Mouse (Mus musculus) intestine, postnatal 0 days (tissue): ENCODE measurements around the gene Myadml2. TPM values are rescaled to one million over a fixed set of nuclear protein-coding genes. Genes with fewer than 3 reads are reported as not detected.

ENCODE experiments used
- ATAC-seq: fragments of 200-750 bp; cut with Nextera tagmentation; 2 replicates; pipeline ENCODE4 v1.8.0; 2017; ENCODE audit warnings: mild to moderate bottlenecking, moderate TSS enrichment, moderate library complexity
- H3K27ac ChIP-seq: fragments of 300-500 bp; sonication (generic); 2 replicates; pipeline ENCODE4 v1.5.1; 2014; ENCODE audit warnings: mild to moderate bottlenecking, low read depth, low read length, moderate library complexity
- H3K27me3 ChIP-seq: fragments of 300-500 bp; sonication (generic); replicated peaks from 2 replicates; pipeline ENCODE4 v1.6.1; 2014; ENCODE audit warnings: low read length, mixed read lengths; ENCODE audit not compliant: control insufficient read depth, insufficient read depth
- H3K36me3 ChIP-seq: fragments of 300-500 bp; sonication (generic); 2 replicates; pipeline ENCODE4 v1.6.1; 2014; ENCODE audit warnings: mild to moderate bottlenecking, moderate library complexity; ENCODE audit not compliant: control insufficient read depth, insufficient read depth
- H3K4me1 ChIP-seq: fragments of 300-500 bp; sonication (generic); replicated peaks from 2 replicates; pipeline ENCODE4 v1.6.1; 2014; ENCODE audit warnings: antibody characterized with exemption, low read length, mixed read lengths; ENCODE audit not compliant: control insufficient read depth, insufficient read depth
- H3K4me2 ChIP-seq: fragments of 300-500 bp; sonication (generic); replicated peaks from 2 replicates; pipeline ENCODE4 v1.6.1; 2014; ENCODE audit warnings: low read depth, mild to moderate bottlenecking, moderate library complexity
- H3K4me3 ChIP-seq: fragments of 300-500 bp; sonication (generic); 2 replicates; pipeline ENCODE4 v1.5.1; 2014; ENCODE audit warnings: low read depth, low read length
- H3K9ac ChIP-seq: fragments of 300-500 bp; sonication (generic); 2 replicates; pipeline ENCODE4 v1.6.1; 2014; ENCODE audit warnings: mild to moderate bottlenecking, low read depth, low read length
- H3K9me3 ChIP-seq: fragments of 300-500 bp; sonication (generic); 2 replicates; pipeline ENCODE4 v1.6.1; 2016; ENCODE audit warnings: mixed run types; ENCODE audit not compliant: control insufficient read depth
- CTCF ChIP-seq: sonication (generic); IDR thresholded peaks from 2 replicates; pipeline ENCODE4 v1.5.1; 2016; ENCODE audit warnings: low read depth, mild to moderate bottlenecking, control low read depth, antibody characterized with exemption, moderate library complexity
- WGBS: fragments of 180-500 bp; shearing (Covaris S2); extraction: QIAGEN DNeasy Blood & Tissue Kit; methylation state at CpG from one replicate; pipeline ENCODE4 v1.1.7; 2014; 5-methylcytosine and 5-hydroxymethylcytosine counted together
- polyA plus RNA-seq: library from polyadenylated mRNA; unstranded; fragments of >200 nt; fragmentation: Nextera tagmentation; extraction: Ambion mirVana; gene quantifications from 2 replicates; pipeline ENCODE4 v1.2.1, GENCODE M21; 2015

The Myadml2 gene
- polyA plus RNA-seq, 1 experiment from 2014 or later: not detected

GRCm38 (mm10) chr11:120624680-120625111 is 23.3 kb downstream of the Myadml2 start:
- no peak for TF ChIP-seq CTCF
- ATAC-seq: peak; percentile 62

DNA sequence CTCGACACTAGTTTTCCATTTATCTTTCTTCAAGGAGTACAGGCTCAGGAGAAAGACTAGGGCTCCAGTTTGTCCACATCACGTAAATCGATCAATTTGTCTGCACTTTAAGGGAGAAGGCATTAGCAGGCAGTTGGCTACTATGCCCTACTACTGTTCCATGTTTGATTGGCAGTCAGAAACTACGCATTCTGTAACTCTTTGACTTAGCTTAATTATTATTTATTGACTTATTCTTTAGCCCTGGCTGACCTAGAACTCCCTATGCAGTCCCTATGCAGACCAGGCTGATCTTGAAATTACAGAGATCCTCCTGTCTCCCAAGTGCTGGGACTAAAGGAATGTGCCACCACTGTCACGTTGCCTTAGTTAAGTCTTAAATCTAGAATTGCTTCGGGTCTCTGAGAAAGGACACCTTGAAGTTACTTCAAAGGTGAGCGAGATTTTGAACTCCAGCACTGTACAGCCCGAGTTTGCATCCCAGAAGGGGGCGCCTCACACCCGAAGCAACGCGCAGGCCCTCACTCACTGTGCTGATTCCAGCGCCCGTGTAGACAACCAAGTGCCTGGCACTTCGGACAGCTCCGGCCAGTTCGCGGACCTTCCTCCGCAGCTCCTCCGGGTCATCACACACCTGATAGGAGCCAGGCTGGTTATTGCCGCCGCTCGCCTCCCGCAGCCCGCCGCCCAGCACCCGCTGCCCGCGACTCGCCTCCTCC is 23.8 kb downstream of the Myadml2 start:
- H3K27ac ChIP-seq: peak overlapping the region; percentile 94
- H3K9ac ChIP-seq: peak overlapping the region; percentile 82
- WGBS: 11% methylated on average over 28 of the region's 30 CpGs
- peak overlapping the region; percentile 80 for H3K4me2 ChIP-seq
- 0 out of 2 replicates have a peak, but pooled peaks cover 4% of the 10 kb centered on the region for H3K4me1 ChIP-seq
- H3K36me3 ChIP-seq: peaks cover 52% of the 10 kb centered on the region
- no peaks in the 10 kb centered on the region for H3K27me3 ChIP-seq
- peak; percentile 66 for ATAC-seq
- H3K9me3 ChIP-seq: no peaks in the 10 kb centered on the region
- peak; percentile 82 for TF ChIP-seq CTCF
- peak overlapping the region; percentile 81 for H3K4me3 ChIP-seq

More at GRCm38 (mm10) chr11:120624680-120625111, 23.3 kb downstream of the Myadml2 start:
- H3K27ac ChIP-seq: peak overlapping the region; percentile 94
- peak overlapping the region; percentile 81 for H3K4me3 ChIP-seq
- H3K27me3 ChIP-seq: no peaks in the 10 kb centered on the region
- peaks cover 50% of the 10 kb centered on the region for H3K36me3 ChIP-seq
- H3K4me2 ChIP-seq: peak overlapping the region; percentile 80
- H3K4me1 ChIP-seq: peaks cover 5% of the 10 kb centered on the region; the same call in 1 of the 2 replicates
- WGBS: under 1% methylated on average over 52 of the region's 53 CpGs
- no peaks in the 10 kb centered on the region for H3K9me3 ChIP-seq
- peak overlapping the region; percentile 82 for H3K9ac ChIP-seq

- no peak for ATAC-seq
- Histone ChIP-seq H3K27me3 (no peaks in the 10 kb centered on the region), H3K9ac (no peak overlapping the region), H3K36me3 (peaks cover 57% of the 10 kb centered on the region), H3K4me1 (peaks cover 4% of the 10 kb centered on the region; the same call in 1 of the 2 replicates), H3K4me3 (no peak overlapping the region), H3K27ac (no peak overlapping the region), H3K9me3 (no peaks in the 10 kb centered on the region), H3K4me2 (no peak overlapping the region)
- no peak for TF ChIP-seq CTCF
- 85% methylated on average over 6 of the region's 6 CpGs for WGBS
These were observed 25.2 kb downstream of the Myadml2 start for GRCm38 (mm10) chr11:120622805-120623204.

DNA sequence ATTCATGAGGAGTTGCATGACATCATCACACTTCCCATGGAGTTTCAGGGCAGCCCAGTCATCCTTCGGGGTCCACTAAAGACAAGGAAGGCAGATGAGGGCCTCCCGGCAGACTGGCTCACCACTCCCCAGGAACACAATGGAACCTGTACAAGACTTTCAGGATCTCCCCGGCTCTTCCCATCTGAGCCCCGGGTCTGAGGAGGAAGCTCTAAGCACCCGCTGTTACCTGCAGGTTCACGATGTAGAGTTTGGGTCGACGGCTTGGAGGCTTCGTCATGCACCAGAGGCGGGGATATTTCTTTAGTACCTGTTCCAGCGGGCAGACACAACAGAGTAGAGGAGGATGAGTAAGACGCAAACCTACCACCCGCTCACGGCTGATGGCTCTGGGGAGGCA is 27.8 kb downstream of the Myadml2 start:
- Histone ChIP-seq H3K27me3 (no peaks in the 10 kb centered on the region), H3K9me3 (no peaks in the 10 kb centered on the region), H3K4me3 (no peak overlapping the region), H3K9ac (no peak overlapping the region), H3K4me2 (no peak overlapping the region), H3K36me3 (peaks cover 45% of the 10 kb centered on the region), H3K27ac (no peak overlapping the region), H3K4me1 (peaks cover 10% of the 10 kb centered on the region; the same call in 1 of the 2 replicates)
- no peak for TF ChIP-seq CTCF
- 94% methylated on average over 14 of the region's 14 CpGs for WGBS
- no peak for ATAC-seq

- 0 out of 2 replicates have a peak overlapping the region, but pooled peaks have one; percentile 98 for H3K27ac ChIP-seq
These were observed 29.1 kb downstream of the Myadml2 start for GRCm38 (mm10) chr11:120618619-120619535.

More at GRCm38 (mm10) chr11:120618619-120619535, 29.1 kb downstream of the Myadml2 start:
- Histone ChIP-seq H3K36me3 (peaks cover 55% of the 10 kb centered on the region), H3K9ac (no peak overlapping the region), H3K4me2 (0 out of 2 replicates have a peak overlapping the region, but pooled peaks have one; percentile 84), H3K9me3 (no peaks in the 10 kb centered on the region), H3K27me3 (no peaks in the 10 kb centered on the region), H3K4me1 (peaks cover 10% of the 10 kb centered on the region; the same call in 1 of the 2 replicates), H3K4me3 (no peak overlapping the region)
- no peak for TF ChIP-seq CTCF
- ATAC-seq: no peak
- WGBS: 85% methylated on average over 25 of the region's 25 CpGs
